Mouse (Mus musculus) midbrain, embryonic 16.5 days (tissue): Measurements from ENCODE around the gene Ptrh2. TPM values are rescaled to one million over a fixed set of nuclear protein-coding genes. Genes with fewer than 3 reads are reported as not detected.

Experiments
- ATAC-seq: fragments of 200-750 bp; cut with Nextera tagmentation; 2 replicates; pipeline ENCODE4 v1.8.0; 2017; ENCODE audit warnings: moderate TSS enrichment
- H3K27ac ChIP-seq: fragments of 300-500 bp; sonication (generic); 2 replicates; pipeline ENCODE4 v1.5.1; 2014; ENCODE audit warnings: mild to moderate bottlenecking, low read length, mixed read lengths
- H3K27me3 ChIP-seq: fragments of 300-500 bp; sonication (generic); 2 replicates; pipeline ENCODE4 v1.6.1; 2014; ENCODE audit warnings: low read depth, low read length, mixed read lengths; ENCODE audit not compliant: control insufficient read depth, insufficient read depth
- H3K36me3 ChIP-seq: fragments of 300-500 bp; sonication (generic); 2 replicates; pipeline ENCODE4 v1.6.1; 2014; ENCODE audit warnings: mild to moderate bottlenecking, low read length, moderate library complexity, mixed read lengths; ENCODE audit not compliant: control insufficient read depth, insufficient read depth
- H3K4me1 ChIP-seq: fragments of 300-500 bp; sonication (generic); 2 replicates; pipeline ENCODE4 v1.6.1; 2014; ENCODE audit warnings: mild to moderate bottlenecking, low read length, mixed read lengths; ENCODE audit not compliant: control insufficient read depth, insufficient read depth
- H3K4me2 ChIP-seq: fragments of 300-500 bp; sonication (generic); 2 replicates; pipeline ENCODE4 v1.6.1; 2014; ENCODE audit warnings: mild to moderate bottlenecking, low read length, mixed read lengths
- H3K4me3 ChIP-seq: fragments of 300-500 bp; sonication (generic); 2 replicates; pipeline ENCODE4 v1.5.1; 2014; ENCODE audit warnings: low read depth, mild to moderate bottlenecking, low read length, moderate library complexity, mixed read lengths
- H3K9ac ChIP-seq: fragments of 300-500 bp; sonication (generic); 2 replicates; pipeline ENCODE4 v1.6.1; 2014; ENCODE audit warnings: low read depth, low read length, mixed read lengths
- H3K9me3 ChIP-seq: fragments of 300-500 bp; sonication (generic); replicated peaks from 2 replicates; pipeline ENCODE4 v1.6.1; 2014; ENCODE audit warnings: mild to moderate bottlenecking, low read length, mixed read lengths; ENCODE audit not compliant: control insufficient read depth, poor library complexity, severe bottlenecking
- WGBS: fragments of 180-500 bp; shearing (Covaris S2); extraction: QIAGEN DNeasy Blood & Tissue Kit; methylation state at CpG from one replicate; pipeline ENCODE4 v1.1.7; 2014; 5-methylcytosine and 5-hydroxymethylcytosine counted together
- polyA plus RNA-seq: library from polyadenylated mRNA; unstranded; fragments of >200 nt; fragmentation: Nextera tagmentation; extraction: Ambion mirVana; gene quantifications from 2 replicates; pipeline ENCODE4 v1.2.1, GENCODE M21; 2015

Ptrh2 gene
- polyA plus RNA-seq, 1 experiment from 2014 or later = 29.8 TPM

DNA sequence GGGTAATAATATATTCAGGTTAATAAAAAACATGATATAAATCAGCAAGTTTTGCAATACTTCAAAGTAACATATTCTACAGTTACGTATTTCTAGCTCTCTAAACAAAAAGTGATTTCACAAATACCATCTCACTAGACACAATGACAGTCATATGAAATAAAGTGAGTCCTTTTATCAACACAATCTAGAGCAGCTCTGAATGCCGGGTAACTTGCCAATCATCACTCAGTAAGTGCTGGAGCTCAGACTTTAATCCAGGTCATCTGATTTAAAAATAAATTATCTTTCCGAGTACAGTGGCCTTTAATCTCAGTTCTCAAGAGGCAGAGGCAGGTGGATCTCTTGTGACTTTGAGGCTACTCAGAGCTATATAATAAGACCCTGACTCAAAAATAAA is 2.4 kb upstream of the Ptrh2 start:
- Histone ChIP-seq H3K9me3 (no peaks in the 10 kb centered on the region), H3K4me1 (peaks cover 25% of the 10 kb centered on the region), H3K4me2 (no peak overlapping the region), H3K36me3 (no peaks in the 10 kb centered on the region), H3K4me3 (no peak overlapping the region), H3K27ac (no peak overlapping the region), H3K9ac (no peak overlapping the region), H3K27me3 (no peaks in the 10 kb centered on the region)
- ATAC-seq = no peak
- WGBS = 86% methylated on average over 3 of the region's 3 CpGs

DNA sequence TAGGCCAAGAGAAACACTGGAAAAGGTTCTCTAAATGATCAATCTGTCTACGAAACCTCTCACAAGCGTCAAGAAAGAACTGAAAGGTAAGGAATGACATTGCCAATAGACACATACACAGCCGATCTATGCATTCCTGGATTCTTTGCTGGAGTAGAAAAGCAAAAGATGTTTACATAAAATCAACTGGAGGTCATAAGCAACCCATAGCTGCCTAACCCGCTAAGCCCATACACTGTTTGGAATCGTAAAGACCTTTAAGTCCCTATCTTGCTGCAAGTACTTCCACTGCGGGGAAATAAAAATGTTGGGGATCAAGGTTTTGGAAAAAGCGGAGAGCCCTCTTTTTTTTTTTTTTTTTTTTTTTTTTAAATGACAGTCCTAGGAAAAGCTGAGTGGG is 924 bp upstream of the Ptrh2 start:
- Histone ChIP-seq H3K27me3 (no peaks in the 10 kb centered on the region), H3K4me2 (peak overlapping the region; percentile 89), H3K36me3 (no peaks in the 10 kb centered on the region), H3K27ac (no peak overlapping the region), H3K9me3 (no peaks in the 10 kb centered on the region), H3K9ac (peak overlapping the region; percentile 92), H3K4me1 (peaks cover 25% of the 10 kb centered on the region), H3K4me3 (peak overlapping the region; percentile 92)
- 41% methylated on average over 7 of the region's 7 CpGs for WGBS
- ATAC-seq = no peak

DNA sequence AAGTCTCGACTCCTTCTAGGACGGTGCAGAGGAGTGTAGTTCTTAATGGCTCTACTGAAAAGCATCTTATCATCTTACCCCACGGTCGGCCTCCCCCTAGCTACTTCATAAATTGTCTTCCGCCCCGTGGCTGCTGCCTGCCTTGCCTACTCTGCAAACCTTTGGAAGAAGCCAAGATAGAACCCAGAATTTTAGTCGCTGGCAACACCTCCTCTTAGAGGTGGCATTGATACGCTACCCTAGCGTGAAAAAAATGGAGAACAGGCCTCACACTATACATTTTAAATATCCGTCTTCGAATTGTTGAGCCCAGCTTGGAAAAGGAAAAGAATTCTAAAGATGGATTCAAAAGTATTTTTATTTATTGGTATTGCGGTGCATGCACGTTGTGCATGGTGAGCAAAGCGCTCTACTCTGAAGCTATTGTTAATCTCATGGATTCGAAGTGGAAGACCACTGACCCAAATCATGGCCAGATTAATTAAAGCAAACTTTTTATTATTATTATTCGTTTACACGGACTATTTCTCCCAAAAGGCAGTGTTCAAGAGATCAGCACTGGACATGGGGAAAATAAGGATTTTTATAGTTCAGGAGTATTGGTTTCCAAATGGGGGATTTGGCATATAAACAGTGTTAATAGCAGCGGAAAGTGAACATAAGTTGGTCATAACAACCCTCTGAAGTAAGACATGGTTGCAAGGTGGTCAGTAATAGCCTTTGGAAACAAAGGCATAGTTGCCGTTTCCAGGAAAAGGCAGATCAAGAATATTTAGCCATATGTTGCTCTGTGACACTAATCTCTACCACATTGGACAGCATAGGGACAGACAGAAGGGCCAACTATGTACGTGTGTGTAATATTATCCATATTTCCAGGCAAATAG is 584 bp downstream of the Ptrh2 start:
- Histone ChIP-seq H3K9me3 (no peaks in the 10 kb centered on the region), H3K27me3 (no peaks in the 10 kb centered on the region), H3K9ac (peak overlapping the region; percentile 92), H3K4me1 (peaks cover 25% of the 10 kb centered on the region), H3K4me2 (peak overlapping the region; percentile 89), H3K36me3 (peaks cover 1% of the 10 kb centered on the region; the same call in 1 of the 2 replicates), H3K4me3 (peak overlapping the region; percentile 92), H3K27ac (peak overlapping the region; percentile 89)
- WGBS = 8% methylated on average over 20 of the region's 20 CpGs
- no peak for ATAC-seq

DNA sequence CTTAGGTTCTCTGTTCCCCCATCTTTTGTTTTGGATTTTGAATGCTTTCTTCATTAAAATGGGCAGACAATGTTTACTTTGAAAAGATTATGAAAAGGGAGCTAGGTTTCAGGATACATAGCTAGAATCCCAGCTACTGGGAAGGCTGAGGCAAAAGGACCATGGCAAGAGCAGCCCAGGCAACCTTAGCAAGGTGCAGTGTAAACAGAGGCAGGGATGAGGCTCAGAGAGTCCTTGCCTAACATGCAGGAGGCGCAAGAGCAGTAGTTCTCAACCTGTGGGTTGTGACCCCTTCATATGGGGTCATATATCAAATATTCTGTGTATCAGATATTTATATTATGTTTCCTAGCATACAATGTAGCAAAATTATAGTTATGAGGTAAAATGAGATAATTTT is 1.6 kb downstream of the Ptrh2 start:
- Histone ChIP-seq H3K4me1 (peaks cover 25% of the 10 kb centered on the region), H3K4me3 (no peak overlapping the region), H3K4me2 (no peak overlapping the region), H3K27ac (no peak overlapping the region), H3K9ac (no peak overlapping the region), H3K9me3 (no peaks in the 10 kb centered on the region), H3K27me3 (no peaks in the 10 kb centered on the region), H3K36me3 (peaks cover 9% of the 10 kb centered on the region)
- 92% methylated on average over 1 of the region's 1 CpGs for WGBS
- no peak for ATAC-seq

DNA sequence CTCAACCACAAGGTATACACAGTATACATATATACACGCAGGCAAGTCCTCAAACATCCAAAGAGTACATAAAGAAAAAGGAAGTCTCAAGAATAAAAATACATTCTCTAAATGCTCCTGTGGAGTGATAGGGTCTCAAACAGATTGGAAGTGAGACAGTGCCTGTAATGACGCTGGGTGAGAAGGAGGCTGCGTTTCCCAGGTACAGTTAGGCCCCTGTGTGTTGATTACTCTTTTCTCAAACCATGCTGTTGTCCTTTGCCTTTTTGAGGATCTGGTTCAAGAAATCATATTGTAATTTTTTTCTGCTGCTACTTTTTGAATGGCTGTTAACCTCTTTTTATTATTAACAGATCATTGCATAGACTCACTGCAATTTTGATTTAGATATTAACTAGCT is 6.6 kb downstream of the Ptrh2 start:
- H3K27me3 ChIP-seq = no peaks in the 10 kb centered on the region
- no peaks in the 10 kb centered on the region for H3K9me3 ChIP-seq
- 93% methylated on average over 3 of the region's 3 CpGs for WGBS
- H3K36me3 ChIP-seq = peaks cover 27% of the 10 kb centered on the region
- no peak overlapping the region for H3K4me3 ChIP-seq
- H3K9ac ChIP-seq = no peak overlapping the region
- no peak overlapping the region for H3K4me2 ChIP-seq
- no peak for ATAC-seq
- H3K27ac ChIP-seq = no peak overlapping the region
- peaks cover 1% of the 10 kb centered on the region for H3K4me1 ChIP-seq

DNA sequence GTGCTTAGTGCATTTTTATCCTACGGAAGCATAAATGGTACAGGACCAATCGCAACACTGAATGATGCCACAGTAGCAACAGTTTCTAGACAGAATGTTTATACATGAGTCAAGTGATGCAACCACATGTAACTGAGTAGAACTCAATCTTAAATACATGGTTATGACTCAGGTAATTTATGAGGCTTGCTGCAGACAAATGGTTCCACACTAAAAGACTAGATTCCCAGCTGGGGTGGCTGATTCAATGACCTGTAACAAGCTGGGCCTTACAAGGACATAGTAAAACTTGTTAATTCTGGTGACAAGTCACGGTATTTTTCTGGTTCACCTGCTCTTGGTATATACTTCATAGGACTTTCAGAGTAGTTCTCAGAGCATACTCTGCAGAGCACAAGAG is 7.7 kb downstream of the Ptrh2 start:
- H3K36me3 ChIP-seq = peaks cover 31% of the 10 kb centered on the region
- no peaks in the 10 kb centered on the region for H3K9me3 ChIP-seq
- H3K27me3 ChIP-seq = no peaks in the 10 kb centered on the region
- H3K4me2 ChIP-seq = no peak overlapping the region
- no peak overlapping the region for H3K27ac ChIP-seq
- no peaks in the 10 kb centered on the region for H3K4me1 ChIP-seq
- ATAC-seq = no peak
- H3K4me3 ChIP-seq = no peak overlapping the region
- H3K9ac ChIP-seq = no peak overlapping the region
- WGBS = 96% methylated on average over 3 of the region's 3 CpGs

DNA sequence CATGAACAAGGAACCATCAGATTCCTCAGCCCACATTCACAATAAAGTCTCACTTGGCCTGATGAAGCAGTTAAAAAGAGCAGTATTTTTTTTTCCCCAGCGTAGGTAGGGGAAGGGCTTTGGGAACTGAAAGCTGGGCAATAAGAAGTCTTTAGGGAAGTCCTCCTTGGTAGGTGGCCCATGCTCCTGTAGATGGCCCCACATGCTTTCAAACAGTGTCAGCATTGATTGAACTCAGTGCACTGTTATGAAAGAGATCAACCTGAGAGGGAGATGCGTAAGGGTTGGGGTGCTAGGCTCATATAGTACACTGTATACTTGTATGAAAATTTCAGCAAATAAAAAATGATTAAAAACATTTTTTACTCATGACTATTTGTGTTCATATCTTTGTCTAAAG is 8.2 kb downstream of the Ptrh2 start:
- Histone ChIP-seq H3K4me2 (no peak overlapping the region), H3K9me3 (no peaks in the 10 kb centered on the region), H3K4me3 (no peak overlapping the region), H3K27ac (no peak overlapping the region), H3K9ac (no peak overlapping the region), H3K27me3 (no peaks in the 10 kb centered on the region), H3K4me1 (no peaks in the 10 kb centered on the region), H3K36me3 (peaks cover 31% of the 10 kb centered on the region)
- no peak for ATAC-seq
- WGBS = 93% methylated on average over 2 of the region's 2 CpGs

DNA sequence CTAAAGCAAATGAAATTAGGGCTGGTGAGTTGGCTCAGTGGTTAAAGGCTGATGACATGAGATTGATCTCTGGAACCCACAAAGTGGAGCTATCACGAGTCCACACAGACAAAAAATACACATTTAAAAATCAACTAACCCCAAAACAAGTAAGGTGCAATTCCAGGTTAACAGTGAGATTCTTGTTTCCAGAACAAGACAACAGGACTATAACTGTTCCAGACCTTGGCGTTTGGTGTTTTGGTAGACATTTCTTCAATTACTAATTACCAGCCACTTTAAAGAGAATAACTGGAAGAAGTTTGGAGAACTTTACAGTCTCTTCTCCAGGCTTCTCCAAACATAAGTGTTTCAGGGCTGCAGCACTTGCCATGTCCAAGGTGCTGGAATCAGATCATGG is 8.8 kb downstream of the Ptrh2 start:
- no peak overlapping the region for H3K27ac ChIP-seq
- H3K4me1 ChIP-seq = no peaks in the 10 kb centered on the region
- H3K4me2 ChIP-seq = no peak overlapping the region
- WGBS = 92% methylated on average over 2 of the region's 2 CpGs
- no peak overlapping the region for H3K9ac ChIP-seq
- no peak overlapping the region for H3K4me3 ChIP-seq
- no peaks in the 10 kb centered on the region for H3K9me3 ChIP-seq
- H3K27me3 ChIP-seq = no peaks in the 10 kb centered on the region
- H3K36me3 ChIP-seq = peaks cover 31% of the 10 kb centered on the region
- ATAC-seq = no peak

DNA sequence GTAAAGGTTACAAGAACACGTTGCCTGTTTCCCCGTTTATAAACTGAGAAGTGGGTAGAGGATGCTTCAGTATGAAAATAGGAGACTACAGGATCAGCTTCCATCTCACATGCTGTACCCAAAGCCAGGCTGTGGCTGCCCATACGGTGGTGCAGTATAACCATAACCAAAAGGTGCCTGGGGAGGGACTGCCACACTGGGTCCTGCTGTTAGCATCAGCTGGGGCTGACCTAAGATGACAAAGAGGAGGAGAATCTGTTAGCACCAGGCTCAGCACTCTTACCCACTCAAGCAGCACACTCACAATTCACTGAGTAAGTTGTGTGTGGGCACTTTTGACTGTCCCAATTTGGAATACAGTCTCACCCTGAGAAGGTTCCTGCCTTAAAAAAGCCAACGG is 11.7 kb downstream of the Ptrh2 start:
- H3K9ac ChIP-seq = no peak overlapping the region
- H3K9me3 ChIP-seq = no peaks in the 10 kb centered on the region
- no peak for ATAC-seq
- no peak overlapping the region for H3K4me2 ChIP-seq
- no peaks in the 10 kb centered on the region for H3K4me1 ChIP-seq
- 82% methylated on average over 4 of the region's 4 CpGs for WGBS
- no peaks in the 10 kb centered on the region for H3K27me3 ChIP-seq
- H3K4me3 ChIP-seq = no peak overlapping the region
- H3K27ac ChIP-seq = no peak overlapping the region
- H3K36me3 ChIP-seq = peaks cover 26% of the 10 kb centered on the region
